In the genomic region with DNA sequence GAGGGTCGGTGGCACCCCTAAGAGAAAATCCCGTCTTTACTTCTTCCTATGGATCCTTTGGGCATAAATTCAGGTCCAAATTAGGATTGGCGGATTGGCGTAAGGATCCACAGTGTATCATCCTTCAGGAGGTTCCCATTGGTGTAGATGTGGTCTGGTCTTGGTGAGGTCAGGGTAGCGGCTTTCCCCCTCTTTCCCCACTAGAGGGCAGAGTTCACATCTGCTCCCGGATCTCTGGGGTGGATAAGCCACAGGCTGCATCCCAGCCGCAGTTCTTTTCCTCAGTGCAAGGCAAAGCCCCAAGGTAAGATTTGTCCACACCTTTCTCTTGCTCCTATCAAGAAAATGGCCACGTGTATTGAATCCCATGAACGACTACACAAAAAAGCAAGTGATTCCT, we compare ENCODE assay signal across 8 mouse cellular contexts. TPM values are rescaled to one million over a fixed set of nuclear protein-coding genes. Genes with fewer than 3 reads are reported as not detected.
DNase-seq lines count a peak whose midpoint lies in the region; ATAC-seq and TF ChIP-seq lines count a peak whose summit lies in the region.

No protein-coding gene starts in this region.

- peak; percentile 69 for TF ChIP-seq CTCF in E14TG2a.4 (conservative IDR thresholded peaks at IDR 0.05; ENCODE audit: low read length)
- TF ChIP-seq CTCF in cortical plate, adult 2 months (IDR thresholded peaks at IDR 0.05; ENCODE audit: extremely low read depth, insufficient read depth, low read length): peak; percentile 61

- intact Hi-C loops in gastrocnemius, postnatal 36 days (cut with DNase I): loop anchor here (5.0 kb wide), 1 partner anchor 198 kb away; the partner anchor contains the start of gene Irf2

- ATAC-seq in liver, embryonic 11.5 days (replicated peaks; ENCODE audit: low FRiP score): no peak

- H3K4me3 ChIP-seq in E14TG2a.4 (replicated peaks; ENCODE audit: low read length) (no peak overlapping the region), myocyte (no peak overlapping the region)
- no peak overlapping the region for H3K4me3 ChIP-seq in cortical plate, adult 2 months (ENCODE audit: insufficient read depth, low read length)
- H3K4me3 ChIP-seq in liver, embryonic 11.5 days (ENCODE audit: low read depth, low read length): no peak overlapping the region

- no peak overlapping the region for H3K9ac ChIP-seq in liver, embryonic 11.5 days (ENCODE audit: low read depth, low read length)

- H3K4me2 ChIP-seq in liver, embryonic 11.5 days: no peak overlapping the region
- peak overlapping the region; percentile 67 for H3K4me2 ChIP-seq in myocyte (ENCODE audit: low read depth)

- TF ChIP-seq POLR2A in cortical plate, adult 2 months (IDR thresholded peaks at IDR 0.05; ENCODE audit: extremely low read depth, insufficient read depth, low read length): no peak
- no peak for TF ChIP-seq POLR2A in myocyte (IDR thresholded peaks at IDR 0.05; ENCODE audit: insufficient read length, low read depth)

- H3K36me3 ChIP-seq in E14TG2a.4 (ENCODE audit: insufficient read depth, low read length): no peaks in the 10 kb centered on the region
- no peaks in the 10 kb centered on the region for H3K36me3 ChIP-seq in liver, embryonic 11.5 days (ENCODE audit: control insufficient read depth, insufficient read depth, low read length)
- no peaks in the 10 kb centered on the region for H3K36me3 ChIP-seq in myocyte (ENCODE audit: control insufficient read depth, insufficient read depth)

- peaks cover 21% of the 10 kb centered on the region for H3K9me3 ChIP-seq in E14TG2a.4 (ENCODE audit: low read length)
- no peaks in the 10 kb centered on the region for H3K9me3 ChIP-seq in liver, embryonic 11.5 days (ENCODE audit: control insufficient read depth, low read length)

- no peak overlapping the region for H3ac ChIP-seq in myocyte (ENCODE audit: control insufficient read depth, insufficient read length)

- peak overlapping the region; percentile 16; the same call in 1 of the 2 replicates for H3K27ac ChIP-seq in cortical plate, adult 2 months (ENCODE audit: insufficient read depth, low read length)
- no peak overlapping the region for H3K27ac ChIP-seq in liver, embryonic 11.5 days (ENCODE audit: low read depth, low read length)

- DNase-seq in adrenal gland, adult (ENCODE audit: inconsistent age in 2 of 2, low spot score in 1 of 2): peak; percentile 66 to 88
- peak; percentile 50 to 55 for DNase-seq in gastrocnemius, postnatal 36 days
- peak; percentile 52 to 75 for DNase-seq in kidney, adult 8-10 months
- peak; percentile 40 for DNase-seq in liver, embryonic 11.5 days (ENCODE audit: low spot score)
- DNase-seq in thymus, postnatal 36 days: peak; percentile 49 to 52

- no peaks in the 10 kb centered on the region for H3K4me1 ChIP-seq in E14TG2a.4 (replicated peaks; ENCODE audit: low read depth, low read length)
- peaks cover 1% of the 10 kb centered on the region; the same call in 1 of the 2 replicates for H3K4me1 ChIP-seq in cortical plate, adult 2 months (ENCODE audit: control insufficient read depth, insufficient read depth, low read length)
- no peaks in the 10 kb centered on the region for H3K4me1 ChIP-seq in liver, embryonic 11.5 days (replicated peaks; ENCODE audit: control insufficient read depth, insufficient read depth, low read length)

- 24% methylated on average over 9 of the region's 9 CpGs for whole genome bisulfite sequencing in liver, embryonic 11.5 days

- H3K27me3 ChIP-seq in E14TG2a.4 (ENCODE audit: insufficient read depth, low read length): no peaks in the 10 kb centered on the region
- H3K27me3 ChIP-seq in liver, embryonic 11.5 days (replicated peaks; ENCODE audit: control insufficient read depth, insufficient read depth, low read length): no peaks in the 10 kb centered on the region
- no peaks in the 10 kb centered on the region for H3K27me3 ChIP-seq in myocyte (ENCODE audit: control insufficient read depth, insufficient read depth, insufficient read length)

- H3K79me2 ChIP-seq in myocyte (ENCODE audit: control insufficient read depth, insufficient read depth): no peaks in the 10 kb centered on the region

TF ChIP-seq in myocyte, 11 proteins besides CTCF, POLR2A, EP300 and RAD21:
- TF ChIP-seq POLR2AphosphoS2 (IDR thresholded peaks at IDR 0.05; ENCODE audit: insufficient read length, low read depth) (no peak), SRF (IDR thresholded peaks at IDR 0.05; ENCODE audit: control insufficient read depth, insufficient read length, low read depth) (no peak), MYOD1 (IDR thresholded peaks at IDR 0.05; ENCODE audit: control insufficient read depth in 1 of 3, insufficient read length in 2 of 3, low read depth in 2 of 3) (no peak), MAX (IDR thresholded peaks at IDR 0.05; ENCODE audit: low read depth) (no peak), USF1 (IDR thresholded peaks at IDR 0.05; ENCODE audit: low read depth) (no peak), MYOG (IDR thresholded peaks at IDR 0.05; ENCODE audit: control insufficient read depth in 1 of 3, insufficient read depth in 1 of 3, insufficient read length in 2 of 3, low read depth in 2 of 3) (no peak), E2F4 (IDR thresholded peaks at IDR 0.05; ENCODE audit: insufficient read depth) (no peak)

RNA-seq across cellular contexts. Expression of gene Enpp6, which starts 51.8 kb away (rescaled TPM):
- polyA plus RNA-seq in cortical plate, adult 2 months (2012; rRNA removed): 8.8 and 14.4 TPM in 2 replicates
- total RNA-seq in gastrocnemius, postnatal 36 days (2021): 1 to 10 TPM; 1.1 TPM
- polyA plus RNA-seq in liver, embryonic 11.5 days (2014; fragmentation: Nextera tagmentation; extraction: Ambion mirVana): 0.15 and 0.71 TPM in 2 replicates
- not detected for polyA plus RNA-seq in myocyte (2012; fragmentation: generic; extraction: Trizol)
